Mouse (Mus musculus) forebrain, embryonic 12.5 days (tissue): ENCODE measurements around the gene Hist1h2bl. TPM values are rescaled to one million over a fixed set of nuclear protein-coding genes. Genes with fewer than 3 reads are reported as not detected.
"Not testable (repeated sequence)": the region's sequence is repeated elsewhere in the genome, so short reads cannot be mapped to it uniquely, and the experiment has no call there.

Source experiments
- ATAC-seq: fragments of 200-750 bp; cut with Nextera tagmentation; 2 replicates; pipeline ENCODE4 v1.8.0; 2017; ENCODE audit warnings: moderate TSS enrichment; ENCODE audit not compliant: low FRiP score
- H3K27ac ChIP-seq: fragments of 300-500 bp; sonication (generic); 2 replicates; pipeline ENCODE4 v1.5.1; 2016; ENCODE audit warnings: mild to moderate bottlenecking
- H3K27me3 ChIP-seq: fragments of 300-500 bp; sonication (generic); 2 replicates; pipeline ENCODE4 v1.6.1; 2016; ENCODE audit warnings: mild to moderate bottlenecking
- H3K36me3 ChIP-seq: fragments of 300-500 bp; sonication (generic); replicated peaks from 2 replicates; pipeline ENCODE4 v1.6.1; 2016; ENCODE audit warnings: mild to moderate bottlenecking
- H3K4me1 ChIP-seq: fragments of 300-500 bp; sonication (generic); 2 replicates; pipeline ENCODE4 v1.6.1; 2016
- H3K4me2 ChIP-seq: fragments of 300-500 bp; sonication (generic); 2 replicates; pipeline ENCODE4 v1.6.1; 2016; ENCODE audit warnings: mild to moderate bottlenecking, moderate library complexity
- H3K4me3 ChIP-seq: fragments of 300-500 bp; sonication (generic); replicated peaks from 2 replicates; pipeline ENCODE4 v1.5.1; 2016; ENCODE audit warnings: mild to moderate bottlenecking
- H3K9ac ChIP-seq: fragments of 300-500 bp; sonication (generic); 2 replicates; pipeline ENCODE4 v1.6.1; 2016; ENCODE audit warnings: mild to moderate bottlenecking
- H3K9me3 ChIP-seq: fragments of 300-500 bp; sonication (generic); 2 replicates; pipeline ENCODE4 v1.6.1; 2016
- WGBS: fragments of 180-500 bp; shearing (Covaris S2); methylation state at CpG from one replicate; pipeline ENCODE4 v1.1.7; 2016; 5-methylcytosine and 5-hydroxymethylcytosine counted together
- polyA plus RNA-seq: library from polyadenylated mRNA; unstranded; fragments of >200 nt; fragmentation: Nextera tagmentation; extraction: Ambion mirVana; gene quantifications from 2 replicates; pipeline ENCODE4 v1.2.1, GENCODE M21; 2016

The Hist1h2bl gene
- polyA plus RNA-seq = 4.8 TPM in 1 of 2 replicates, not detected in the other

- WGBS = under 1% methylated on average over 39 of the region's 50 CpGs
- H3K4me2 ChIP-seq = peak within 1 kb of the TSS; percentile 72
- peak; percentile 93 for ATAC-seq
These were observed at the start of gene Hist1h2bl, which contains the start of gene Hist1h2ai for GRCm38 (mm10) chr13:21715864-21716539. Gene Hist1h2bl, minus strand, starts transcription at chr13:21716143. Gene Hist1h2ai, plus strand, starts transcription at chr13:21716422.

GRCm38 (mm10) chr13:21755707-21756106, 39.8 kb upstream of the Hist1h2bl start:
- Histone ChIP-seq H3K4me3 (no peak overlapping the region), H3K9me3 (no peaks in the 10 kb centered on the region), H3K4me2 (peak overlapping the region; percentile 38; the same call in 1 of the 2 replicates), H3K27me3 (no peaks in the 10 kb centered on the region), H3K27ac (no peak overlapping the region), H3K4me1 (peaks cover 20% of the 10 kb centered on the region), H3K36me3 (no peaks in the 10 kb centered on the region), H3K9ac (no peak overlapping the region)
- ATAC-seq = no peak
- 71% methylated on average over 1 of the region's 1 CpGs for WGBS

More at GRCm38 (mm10) chr13:21715864-21716539, at the start of gene Hist1h2bl, which contains the start of gene Hist1h2ai:
- H3K27ac ChIP-seq = peak within 1 kb of the TSS; percentile 98
- H3K36me3 ChIP-seq, H3K9me3 ChIP-seq, H3K27me3 ChIP-seq: not testable (repeated sequence)
- peaks cover 38% of the 10 kb centered on the region for H3K4me1 ChIP-seq
- peak within 1 kb of the TSS; percentile 76 for H3K9ac ChIP-seq
- peak within 1 kb of the TSS; percentile 44 for H3K4me3 ChIP-seq

- H3K36me3 ChIP-seq, ATAC-seq, H3K9me3 ChIP-seq, H3K27me3 ChIP-seq: not testable (repeated sequence)
- peak overlapping the region; percentile 63 for H3K4me2 ChIP-seq
- H3K4me3 ChIP-seq = peak overlapping the region; percentile 46
- H3K4me1 ChIP-seq = peaks cover 23% of the 10 kb centered on the region
- H3K9ac ChIP-seq = peak overlapping the region; percentile 68
- under 1% methylated on average over 23 of the region's 26 CpGs for WGBS
- peak overlapping the region; percentile 97 for H3K27ac ChIP-seq
These were observed 38.5 kb upstream of the Hist1h2bl start for GRCm38 (mm10) chr13:21754294-21755001.

- Histone ChIP-seq H3K27ac (peak within 1 kb of the TSS; percentile 97), H3K4me3 (peak within 1 kb of the TSS; percentile 46), H3K4me1 (peaks cover 30% of the 10 kb centered on the region), H3K9ac (peak within 1 kb of the TSS; percentile 73), H3K4me2 (peak within 1 kb of the TSS; percentile 63)
- peak; percentile 92 for ATAC-seq
- not testable (repeated sequence) for H3K27me3 ChIP-seq, H3K36me3 ChIP-seq, H3K9me3 ChIP-seq
- under 1% methylated on average over 46 of the region's 50 CpGs for WGBS
These were observed 37.8 kb upstream of the Hist1h2bl start, which contains the start of the genes Hist1h2ak and Hist1h2bn for GRCm38 (mm10) chr13:21753524-21754285. Gene Hist1h2ak, minus strand, starts transcription at chr13:21753827. Gene Hist1h2bn, plus strand, starts transcription at chr13:21754123.

DNA sequence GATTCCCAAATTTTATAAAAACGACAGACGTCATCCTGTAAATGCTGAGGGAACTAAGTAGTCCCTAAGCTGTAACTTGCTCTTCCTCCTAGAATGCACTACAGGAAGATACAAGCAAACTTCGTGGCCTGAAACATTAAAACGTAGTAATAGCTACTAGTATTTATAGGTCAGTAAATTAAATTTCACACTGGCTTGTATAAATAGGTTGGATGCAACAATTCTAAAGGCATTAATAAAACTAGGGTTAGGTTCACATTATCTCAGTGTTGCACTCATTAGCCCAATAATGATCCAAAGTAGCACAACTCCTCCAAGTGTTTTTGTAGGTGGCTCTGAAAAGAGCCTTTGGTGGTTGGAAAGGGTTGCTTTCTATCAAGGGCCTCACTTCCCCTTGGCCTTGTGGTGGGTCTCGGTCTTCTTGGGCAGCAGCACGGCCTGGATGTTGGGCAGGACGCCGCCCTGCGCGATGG, 37.1 kb upstream of the Hist1h2bl start:
- H3K36me3 ChIP-seq = no peaks in the 10 kb centered on the region
- H3K4me2 ChIP-seq = peak overlapping the region; percentile 63
- H3K27ac ChIP-seq = peak overlapping the region; percentile 97
- WGBS = 2% methylated on average over 10 of the region's 10 CpGs
- H3K4me1 ChIP-seq = peaks cover 33% of the 10 kb centered on the region
- peak overlapping the region; percentile 46 for H3K4me3 ChIP-seq
- no peak for ATAC-seq
- H3K27me3 ChIP-seq = no peaks in the 10 kb centered on the region
- H3K9ac ChIP-seq = peak overlapping the region; percentile 73
- no peaks in the 10 kb centered on the region for H3K9me3 ChIP-seq

GRCm38 (mm10) chr13:21752356-21752755, 36.4 kb upstream of the Hist1h2bl start:
- H3K27me3 ChIP-seq = no peaks in the 10 kb centered on the region
- H3K9me3 ChIP-seq = no peaks in the 10 kb centered on the region
- H3K4me1 ChIP-seq = peaks cover 36% of the 10 kb centered on the region
- 44% methylated on average over 3 of the region's 3 CpGs for WGBS
- ATAC-seq = no peak
- H3K4me2 ChIP-seq = peak overlapping the region; percentile 63
- no peak overlapping the region for H3K4me3 ChIP-seq
- no peaks in the 10 kb centered on the region for H3K36me3 ChIP-seq
- H3K9ac ChIP-seq = peak overlapping the region; percentile 33; the same call in 1 of the 2 replicates
- peak overlapping the region; percentile 97 for H3K27ac ChIP-seq

- ATAC-seq = no peak
- Histone ChIP-seq H3K4me3 (no peak overlapping the region), H3K4me2 (peak overlapping the region; percentile 63; the same call in 1 of the 2 replicates), H3K27ac (peak overlapping the region; percentile 97), H3K9ac (no peak overlapping the region), H3K27me3 (no peaks in the 10 kb centered on the region), H3K4me1 (peaks cover 38% of the 10 kb centered on the region), H3K9me3 (no peaks in the 10 kb centered on the region), H3K36me3 (no peaks in the 10 kb centered on the region)
- 77% methylated on average over 3 of the region's 3 CpGs for WGBS
These were observed 35.9 kb upstream of the Hist1h2bl start for GRCm38 (mm10) chr13:21751827-21752226.

- Histone ChIP-seq H3K36me3 (no peaks in the 10 kb centered on the region), H3K27ac (peak overlapping the region; percentile 97), H3K4me2 (peak overlapping the region; percentile 63; the same call in 1 of the 2 replicates), H3K4me3 (no peak overlapping the region), H3K9ac (no peak overlapping the region), H3K9me3 (no peaks in the 10 kb centered on the region), H3K4me1 (peaks cover 38% of the 10 kb centered on the region), H3K27me3 (no peaks in the 10 kb centered on the region)
- ATAC-seq = no peak
These were observed 35.5 kb upstream of the Hist1h2bl start for GRCm38 (mm10) chr13:21751417-21751816.

- peak; percentile 87 for ATAC-seq
- peaks cover 38% of the 10 kb centered on the region for H3K4me1 ChIP-seq
- not testable (repeated sequence) for H3K27me3 ChIP-seq, H3K9me3 ChIP-seq, H3K36me3 ChIP-seq
- H3K27ac ChIP-seq = peak within 1 kb of the TSS; percentile 97
- peak within 1 kb of the TSS; percentile 75 for H3K9ac ChIP-seq
- WGBS = under 1% methylated on average over 47 of the region's 56 CpGs
- peak within 1 kb of the TSS; percentile 57 for H3K4me3 ChIP-seq
- peak within 1 kb of the TSS; percentile 85 for H3K4me2 ChIP-seq
These were observed 34.4 kb upstream of the Hist1h2bl start, which contains the start of gene Hist1h4k for GRCm38 (mm10) chr13:21750159-21751017. Gene Hist1h4k, minus strand, starts transcription at chr13:21750505.

DNA sequence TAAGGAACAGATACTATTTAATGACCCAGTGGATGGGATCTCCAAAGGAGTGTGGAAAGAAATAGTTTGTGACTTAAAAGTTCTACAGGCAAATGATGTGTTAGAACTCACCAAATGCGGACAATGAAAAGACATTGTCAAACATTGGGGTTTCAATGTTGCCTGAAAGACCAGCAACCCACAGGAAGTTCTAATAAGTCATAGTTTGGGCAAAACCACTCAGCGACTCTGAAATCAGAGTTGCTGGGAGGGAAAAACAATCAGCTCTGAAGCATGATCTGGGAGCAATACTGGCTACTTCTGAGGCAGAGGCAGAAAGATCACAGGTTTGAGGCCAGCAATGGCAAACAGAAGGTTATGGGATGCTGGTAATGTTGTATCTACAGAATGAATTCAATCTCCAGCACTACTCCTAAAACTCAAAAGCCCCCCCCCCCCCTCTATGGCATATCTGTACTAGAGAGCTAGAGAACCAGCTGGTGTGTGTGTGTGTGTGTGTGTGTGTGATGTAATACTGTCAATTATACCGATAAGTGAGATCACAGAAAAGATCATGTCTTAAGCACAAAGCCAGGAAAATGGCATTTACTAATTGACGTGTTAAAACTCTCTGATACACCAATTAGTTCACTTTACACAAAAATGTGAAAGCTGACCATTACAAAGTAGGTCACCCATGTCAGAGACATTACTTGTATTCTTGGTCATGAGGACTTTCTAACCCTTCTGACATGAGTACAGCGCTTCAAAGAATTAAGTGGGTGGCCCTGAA, 33.6 kb upstream of the Hist1h2bl start:
- Histone ChIP-seq H3K4me1 (peaks cover 33% of the 10 kb centered on the region), H3K9ac (peak overlapping the region; percentile 75), H3K4me2 (peak overlapping the region; percentile 85), H3K27ac (peak overlapping the region; percentile 97), H3K4me3 (peak overlapping the region; percentile 57), H3K36me3 (no peaks in the 10 kb centered on the region), H3K27me3 (no peaks in the 10 kb centered on the region), H3K9me3 (no peaks in the 10 kb centered on the region)
- no peak for ATAC-seq
- 4% methylated on average over 5 of the region's 5 CpGs for WGBS
